Mouse (Mus musculus): ENCODE data around the gene Ripk1. TPM values are rescaled to one million over a fixed set of nuclear protein-coding genes. Genes with fewer than 3 reads are reported as not detected.

The Ripk1 gene
- 16.3 and 17.2 TPM in 2 replicates for polyA plus RNA-seq (2015; fragmentation: Nextera tagmentation; extraction: Ambion mirVana)

GRCm38 (mm10) chr13:34002058-34003006, at the start of gene Ripk1, which contains the start of gene Serpinb6a:
TSS of gene Ripk1 (plus strand) at chr13:34002363.
TSS of gene Serpinb6a (minus strand) at chr13:34002794.
- Histone ChIP-seq H3K4me2 (ENCODE audit: low read length) (peak within 1 kb of the TSS; percentile 87), H3K4me3 (replicated peaks; ENCODE audit: low read depth, low read length) (peak within 1 kb of the TSS; percentile 95), H3K4me1 (replicated peaks; ENCODE audit: insufficient read depth, low read length) (peaks cover 2% of the 10 kb centered on the region; the same call in 1 of the 2 replicates), H3K36me3 (ENCODE audit: insufficient read depth, low read length) (no peaks in the 10 kb centered on the region), H3K9ac (ENCODE audit: low read depth, low read length) (peak within 1 kb of the TSS; percentile 94), H3K27me3 (ENCODE audit: insufficient read depth, low read length) (no peaks in the 10 kb centered on the region), H3K9me3 (replicated peaks; ENCODE audit: low read length) (no peaks in the 10 kb centered on the region), H3K27ac (peak within 1 kb of the TSS; percentile 98)
- ATAC-seq (replicated peaks; ENCODE audit: low FRiP score, low read depth): peak; percentile 97
- DNase-seq (ENCODE audit: low spot score): peak; percentile 95
- peak; percentile 58 for TF ChIP-seq CTCF (IDR thresholded peaks at IDR 0.05; ENCODE audit: low read depth)
- under 1% methylated on average over 92 of the region's 92 CpGs for WGBS

GRCm38 (mm10) chr13:33952947-33953346, 49.2 kb upstream of the Ripk1 start:
- H3K9ac ChIP-seq (ENCODE audit: low read depth, low read length): no peak overlapping the region
- ATAC-seq (replicated peaks; ENCODE audit: low FRiP score, low read depth): no peak
- no peak overlapping the region for H3K4me2 ChIP-seq (ENCODE audit: low read length)
- H3K4me3 ChIP-seq (replicated peaks; ENCODE audit: low read depth, low read length): no peak overlapping the region
- H3K27me3 ChIP-seq (ENCODE audit: insufficient read depth, low read length): no peaks in the 10 kb centered on the region
- H3K27ac ChIP-seq: no peak overlapping the region
- no peaks in the 10 kb centered on the region for H3K4me1 ChIP-seq (replicated peaks; ENCODE audit: insufficient read depth, low read length)
- DNase-seq (ENCODE audit: low spot score): no peak
- no peaks in the 10 kb centered on the region for H3K36me3 ChIP-seq (ENCODE audit: insufficient read depth, low read length)
- 91% methylated on average over 2 of the region's 2 CpGs for WGBS
- no peak for TF ChIP-seq CTCF (IDR thresholded peaks at IDR 0.05; ENCODE audit: low read depth)
- no peaks in the 10 kb centered on the region for H3K9me3 ChIP-seq (replicated peaks; ENCODE audit: low read length)

DNA sequence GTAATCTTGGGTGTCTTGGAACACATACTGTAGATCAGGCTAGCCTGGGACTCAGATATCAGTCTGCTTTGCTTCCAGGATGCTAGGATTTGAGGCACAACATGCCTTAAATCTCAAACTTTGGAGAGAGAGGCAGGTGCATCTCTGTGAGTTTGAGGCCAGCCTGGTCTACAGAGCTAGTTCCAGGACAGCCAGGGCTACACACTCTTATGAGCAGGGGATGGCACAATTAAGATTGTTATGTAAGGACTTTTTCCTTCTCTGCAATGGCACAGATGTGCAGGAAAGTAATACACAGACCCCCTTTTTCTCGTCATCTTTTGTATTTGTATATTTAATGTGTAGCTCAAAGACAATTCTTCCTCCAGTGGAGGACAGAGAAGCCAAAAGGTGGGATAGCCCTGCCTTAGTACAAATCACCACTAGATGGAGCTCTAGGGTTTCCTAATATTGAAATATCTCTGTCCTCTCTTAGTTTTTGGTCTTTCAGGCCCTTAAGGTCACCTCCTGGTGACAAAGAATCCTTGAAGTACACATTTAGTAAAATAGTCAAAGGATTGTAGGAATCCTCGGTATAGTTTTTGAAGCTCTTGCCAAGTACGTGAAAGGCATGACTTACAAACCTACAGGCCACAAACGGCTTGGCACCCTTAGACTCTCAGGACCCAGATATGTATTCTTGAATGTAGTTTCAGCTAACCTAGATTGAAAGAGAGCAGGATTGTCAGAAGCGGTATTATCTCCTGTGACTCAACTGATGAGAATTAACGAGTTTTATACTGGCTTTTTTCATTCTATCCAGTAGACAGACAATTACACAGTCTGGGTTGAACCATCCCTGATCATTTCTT, 45.4 kb upstream of the Ripk1 start:
- H3K9ac ChIP-seq (ENCODE audit: low read depth, low read length): no peak overlapping the region
- H3K27me3 ChIP-seq (ENCODE audit: insufficient read depth, low read length): no peaks in the 10 kb centered on the region
- ATAC-seq (replicated peaks; ENCODE audit: low FRiP score, low read depth): no peak
- H3K9me3 ChIP-seq (replicated peaks; ENCODE audit: low read length): no peaks in the 10 kb centered on the region
- no peak overlapping the region for H3K27ac ChIP-seq
- peak; percentile 89 for TF ChIP-seq CTCF (IDR thresholded peaks at IDR 0.05; ENCODE audit: low read depth)
- DNase-seq (ENCODE audit: low spot score): peak; percentile 85
- no peaks in the 10 kb centered on the region for H3K4me1 ChIP-seq (replicated peaks; ENCODE audit: insufficient read depth, low read length)
- no peak overlapping the region for H3K4me3 ChIP-seq (replicated peaks; ENCODE audit: low read depth, low read length)
- H3K4me2 ChIP-seq (ENCODE audit: low read length): no peak overlapping the region
- H3K36me3 ChIP-seq (ENCODE audit: insufficient read depth, low read length): no peaks in the 10 kb centered on the region
- 46% methylated on average over 6 of the region's 6 CpGs for WGBS

DNA sequence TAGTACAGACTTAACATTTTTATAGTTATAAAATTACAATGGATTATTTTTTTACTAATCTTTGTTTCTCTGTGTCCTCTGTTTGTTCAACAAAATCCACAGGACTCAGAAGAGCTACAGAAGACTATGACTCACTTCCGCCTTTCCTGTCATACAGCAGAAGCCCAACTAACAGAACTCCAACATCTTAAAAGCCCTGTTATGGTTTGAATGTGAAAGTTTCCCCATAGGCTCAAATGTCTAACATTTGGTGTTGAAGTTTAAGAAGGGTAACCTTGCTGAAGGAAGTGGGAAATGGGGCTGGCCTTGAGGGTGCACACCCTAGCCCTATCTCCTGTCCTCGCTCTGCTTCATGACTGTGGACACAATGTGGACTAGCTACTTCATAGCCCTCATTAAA, 42.4 kb upstream of the Ripk1 start:
- 100% methylated on average over 2 of the region's 2 CpGs for WGBS

DNA sequence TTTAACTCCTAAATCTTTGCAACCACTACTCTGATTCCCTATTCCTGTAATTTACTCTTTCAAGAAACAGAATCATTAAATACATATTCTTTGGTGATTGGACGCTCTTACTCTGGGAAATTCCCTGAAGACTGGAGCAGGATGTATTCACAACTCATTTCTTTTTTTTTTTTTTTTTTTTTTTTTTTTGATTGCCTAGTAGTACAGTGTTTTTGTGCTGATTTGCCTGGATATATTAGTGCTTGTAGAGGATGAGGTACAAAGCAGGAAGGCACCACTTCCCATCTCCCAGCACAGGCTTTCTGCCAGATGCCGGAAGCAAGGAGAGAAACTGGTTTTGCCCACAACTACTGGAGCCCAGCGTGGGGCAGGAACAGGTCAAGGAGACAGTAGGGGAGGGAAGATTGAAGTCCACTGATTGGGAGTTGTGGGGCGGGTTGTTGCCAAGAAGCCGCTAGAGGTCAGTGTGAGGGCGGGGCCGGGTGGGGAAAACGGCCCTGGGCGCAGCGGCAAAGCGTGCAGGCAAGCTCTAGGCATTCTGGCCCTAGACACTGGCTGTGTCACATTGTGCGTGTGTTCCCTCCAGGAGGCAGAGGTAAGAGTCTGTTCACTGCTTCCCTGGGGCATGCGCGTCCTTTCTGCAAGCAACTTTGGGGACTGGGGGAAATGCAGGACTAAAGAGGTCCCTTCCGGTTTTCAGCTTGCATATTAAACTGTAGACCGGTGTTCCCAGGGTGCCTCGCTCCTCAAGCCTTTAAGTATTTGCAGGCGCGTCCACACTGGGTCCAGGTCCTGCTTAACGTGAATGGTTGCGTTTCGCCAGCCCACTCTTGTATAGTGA, 37.7 kb upstream of the Ripk1 start, which contains the start of gene Nqo2:
Gene Nqo2, plus strand, starts transcription at position 482 of the 841 bp plus-strand sequence.
- peak within 1 kb of the TSS; percentile 47 for H3K4me3 ChIP-seq (replicated peaks; ENCODE audit: low read depth, low read length)
- DNase-seq (ENCODE audit: low spot score): peak; percentile 95
- H3K4me2 ChIP-seq (ENCODE audit: low read length): peak within 1 kb of the TSS; percentile 63
- no peaks in the 10 kb centered on the region for H3K27me3 ChIP-seq (ENCODE audit: insufficient read depth, low read length)
- H3K36me3 ChIP-seq (ENCODE audit: insufficient read depth, low read length): no peaks in the 10 kb centered on the region
- peaks cover 4% of the 10 kb centered on the region; the same call in 1 of the 2 replicates for H3K4me1 ChIP-seq (replicated peaks; ENCODE audit: insufficient read depth, low read length)
- H3K9me3 ChIP-seq (replicated peaks; ENCODE audit: low read length): no peaks in the 10 kb centered on the region
- peak; percentile 95 for ATAC-seq (replicated peaks; ENCODE audit: low FRiP score, low read depth)
- peak within 1 kb of the TSS; percentile 61 for H3K9ac ChIP-seq (ENCODE audit: low read depth, low read length)
- 1% methylated on average over 22 of the region's 22 CpGs for WGBS
- H3K27ac ChIP-seq: peak within 1 kb of the TSS; percentile 93
- TF ChIP-seq CTCF (IDR thresholded peaks at IDR 0.05; ENCODE audit: low read depth): peak; percentile 55

More for the DNA sequence above, 42.4 kb upstream of the Ripk1 start:
- DNase-seq (ENCODE audit: low spot score) (no peak), ATAC-seq (replicated peaks; ENCODE audit: low FRiP score, low read depth) (no peak)
- H3K4me1 ChIP-seq (replicated peaks; ENCODE audit: insufficient read depth, low read length): no peaks in the 10 kb centered on the region
- no peaks in the 10 kb centered on the region for H3K27me3 ChIP-seq (ENCODE audit: insufficient read depth, low read length)
- no peak overlapping the region for H3K27ac ChIP-seq
- H3K4me3 ChIP-seq (replicated peaks; ENCODE audit: low read depth, low read length): no peak overlapping the region
- H3K4me2 ChIP-seq (ENCODE audit: low read length): no peak overlapping the region
- TF ChIP-seq CTCF (IDR thresholded peaks at IDR 0.05; ENCODE audit: low read depth): no peak
- no peak overlapping the region for H3K9ac ChIP-seq (ENCODE audit: low read depth, low read length)
- no peaks in the 10 kb centered on the region for H3K36me3 ChIP-seq (ENCODE audit: insufficient read depth, low read length)
- no peaks in the 10 kb centered on the region for H3K9me3 ChIP-seq (replicated peaks; ENCODE audit: low read length)
